Mouse (Mus musculus) bone marrow macrophage, adult 2 months (primary cell): ENCODE measurements at regions not wholly inside any gene's neighbourhood (a gene's known extent, or its start where the extent isn't known, plus 50 kb on each side); places are given as distances from the start of the nearest gene placed in this dataset.

Experiments
- H3K27ac ChIP-seq: 2 replicates; pipeline ENCODE4 v1.5.1; 2012; ENCODE audit warnings: low read depth, low read length; ENCODE audit not compliant: insufficient read depth
- H3K4me1 ChIP-seq: 2 replicates; pipeline ENCODE4 v1.6.1; 2012; ENCODE audit warnings: low read length; ENCODE audit not compliant: control insufficient read depth, insufficient read depth
- H3K4me3 ChIP-seq: 2 replicates; pipeline ENCODE4 v1.5.1; 2012; ENCODE audit warnings: mild to moderate bottlenecking, low read length, moderate library complexity; ENCODE audit not compliant: insufficient read depth
- CTCF ChIP-seq: IDR thresholded peaks from 2 replicates; pipeline ENCODE4 v1.5.1; 2012; ENCODE audit warnings: low read depth, mild to moderate bottlenecking, low read length, moderate library complexity
- POLR2A ChIP-seq: IDR thresholded peaks from 2 replicates; pipeline ENCODE4 v1.6.1; 2012; ENCODE audit warnings: mild to moderate bottlenecking, low read depth, low read length, borderline replicate concordance

- Histone ChIP-seq H3K4me1 (peaks cover 7% of the 10 kb centered on the region; the same call in 1 of the 2 replicates), H3K4me3 (no peak overlapping the region), H3K27ac (no peak overlapping the region)
- TF ChIP-seq POLR2A (no peak), CTCF (peak; percentile 91)
Observed at GRCm38 (mm10) chr3:9947357-9948065, 140.4 kb upstream of the Gm9833 start.

GRCm38 (mm10) chr3:9948114-9948513 lies 139.8 kb upstream of the Gm9833 start:
- Histone ChIP-seq H3K4me3 (no peak overlapping the region), H3K27ac (no peak overlapping the region), H3K4me1 (peaks cover 6% of the 10 kb centered on the region; the same call in 1 of the 2 replicates)
- TF ChIP-seq POLR2A (no peak), CTCF (no peak)

- TF ChIP-seq POLR2A (no peak), CTCF (no peak)
- Histone ChIP-seq H3K27ac (no peak overlapping the region), H3K4me3 (no peak overlapping the region), H3K4me1 (0 out of 2 replicates have a peak, but pooled peaks cover 2% of the 10 kb centered on the region)
Observed at GRCm38 (mm10) chr3:9957870-9958269, 130.0 kb upstream of the Gm9833 start.

GRCm38 (mm10) chr3:9959716-9960661 lies 127.9 kb upstream of the Gm9833 start:
- Histone ChIP-seq H3K27ac (no peak overlapping the region), H3K4me1 (0 out of 2 replicates have a peak, but pooled peaks cover 2% of the 10 kb centered on the region), H3K4me3 (no peak overlapping the region)
- TF ChIP-seq CTCF (no peak), POLR2A (no peak)

- 0 out of 2 replicates have a peak, but pooled peaks cover 2% of the 10 kb centered on the region for H3K4me1 ChIP-seq
Observed at GRCm38 (mm10) chr3:9960696-9961095, 127.2 kb upstream of the Gm9833 start.

More at GRCm38 (mm10) chr3:9960696-9961095, 127.2 kb upstream of the Gm9833 start:
- Histone ChIP-seq H3K4me3 (no peak overlapping the region), H3K27ac (no peak overlapping the region)
- TF ChIP-seq POLR2A = no peak
- TF ChIP-seq CTCF = no peak
